Mouse (Mus musculus): ENCODE data around the gene 2610001J05Rik. TPM values are rescaled to one million over a fixed set of nuclear protein-coding genes. Genes with fewer than 3 reads are reported as not detected.

Gene 2610001J05Rik
- polyA plus RNA-seq (2012; ENCODE audit: insufficient read depth, low replicate concordance): 41.8 TPM in 1 of 2 replicates, not detected in the other

DNA sequence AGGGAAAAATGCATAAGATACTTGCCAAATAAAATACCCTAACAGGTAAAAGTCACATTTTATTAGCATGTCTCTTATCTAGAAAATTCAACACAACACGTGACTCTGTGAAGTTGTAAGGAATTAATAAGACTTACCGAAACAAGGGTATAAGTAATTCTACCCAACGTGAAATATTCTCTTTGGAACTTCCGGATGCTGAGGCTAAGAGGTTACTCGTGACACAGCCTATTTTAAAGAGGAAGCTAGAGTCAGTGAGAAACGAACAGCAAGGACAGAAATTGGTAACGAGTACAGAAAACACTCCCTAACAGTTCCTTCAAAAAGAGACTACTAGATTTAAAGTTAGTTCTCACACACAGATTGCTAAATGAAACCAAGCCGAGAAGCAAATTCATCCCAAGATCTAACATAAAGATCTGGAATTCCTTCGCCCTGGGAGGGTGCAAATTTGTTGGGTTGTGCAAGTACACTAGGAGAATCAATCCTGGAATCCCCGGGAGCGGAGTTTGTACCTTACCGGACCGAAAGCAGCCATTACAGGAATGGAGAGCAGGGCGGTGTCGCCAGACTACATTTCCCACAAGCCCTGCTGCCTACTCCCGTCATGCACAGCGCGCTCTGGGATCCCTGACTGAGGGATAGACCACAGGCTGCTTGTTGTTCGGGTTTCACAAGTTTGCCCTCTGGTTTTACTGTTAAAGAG, at the start of gene 2610001J05Rik:
Gene 2610001J05Rik, minus strand, starts transcription at position 600 of the 706 bp plus-strand sequence.
- H3K27me3 ChIP-seq (replicated peaks): no peaks in the 10 kb centered on the region
- H3K36me3 ChIP-seq (replicated peaks; ENCODE audit: low read length): peaks cover 27% of the 10 kb centered on the region
- H3K4me3 ChIP-seq (replicated peaks): peak within 1 kb of the TSS; percentile 93
- H3K9me3 ChIP-seq: no peaks in the 10 kb centered on the region
- peaks cover 19% of the 10 kb centered on the region for H3K4me1 ChIP-seq
- TF ChIP-seq GATA1 (IDR thresholded peaks at IDR 0.05; ENCODE audit: borderline replicate concordance, low read length) (no peak), FLI1 (IDR thresholded peaks at IDR 0.05; ENCODE audit: low read length) (no peak)

DNA sequence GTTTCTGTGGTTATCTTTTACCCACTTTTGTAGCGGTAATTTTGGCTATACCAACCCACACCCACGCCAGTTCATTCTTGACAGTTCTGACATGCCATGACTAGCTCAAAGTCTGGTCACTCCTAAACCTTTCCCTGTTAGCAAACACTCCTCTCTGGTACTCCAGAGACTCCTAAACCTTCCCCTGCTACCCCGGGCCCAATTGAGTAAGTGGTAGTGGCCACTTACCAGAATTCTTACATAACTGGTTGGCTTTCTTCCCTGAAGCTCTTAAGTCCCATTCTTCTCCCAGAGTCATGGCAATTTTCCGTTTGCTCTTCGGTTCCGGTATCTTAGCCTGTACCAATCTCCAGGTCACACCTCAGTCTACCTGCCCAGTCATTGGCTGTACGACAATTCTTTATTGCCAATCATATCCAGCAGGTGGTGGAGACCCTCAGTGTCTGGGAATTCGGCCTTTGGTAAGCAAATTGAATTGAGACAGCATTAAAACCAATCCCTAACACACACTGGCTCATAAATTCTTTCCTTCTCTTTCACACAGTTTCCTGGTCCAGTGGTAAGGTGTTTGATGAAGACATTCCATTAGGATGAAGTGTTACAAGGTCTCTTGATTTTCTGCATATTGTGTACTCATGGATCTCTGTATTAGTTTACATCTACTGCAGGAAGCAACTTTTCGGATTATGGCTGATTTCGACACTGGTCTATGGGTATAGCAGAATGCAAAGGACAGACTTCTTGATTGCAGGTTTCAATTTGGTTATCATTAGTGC, 38.6 kb upstream of the 2610001J05Rik start:
- no peak overlapping the region for H3K4me3 ChIP-seq (replicated peaks)
- no peaks in the 10 kb centered on the region for H3K27me3 ChIP-seq (replicated peaks)
- no peaks in the 10 kb centered on the region for H3K9me3 ChIP-seq
- no peaks in the 10 kb centered on the region for H3K4me1 ChIP-seq
- TF ChIP-seq GATA1 (IDR thresholded peaks at IDR 0.05; ENCODE audit: borderline replicate concordance, low read length): no peak
- H3K36me3 ChIP-seq (replicated peaks; ENCODE audit: low read length): no peaks in the 10 kb centered on the region

DNA sequence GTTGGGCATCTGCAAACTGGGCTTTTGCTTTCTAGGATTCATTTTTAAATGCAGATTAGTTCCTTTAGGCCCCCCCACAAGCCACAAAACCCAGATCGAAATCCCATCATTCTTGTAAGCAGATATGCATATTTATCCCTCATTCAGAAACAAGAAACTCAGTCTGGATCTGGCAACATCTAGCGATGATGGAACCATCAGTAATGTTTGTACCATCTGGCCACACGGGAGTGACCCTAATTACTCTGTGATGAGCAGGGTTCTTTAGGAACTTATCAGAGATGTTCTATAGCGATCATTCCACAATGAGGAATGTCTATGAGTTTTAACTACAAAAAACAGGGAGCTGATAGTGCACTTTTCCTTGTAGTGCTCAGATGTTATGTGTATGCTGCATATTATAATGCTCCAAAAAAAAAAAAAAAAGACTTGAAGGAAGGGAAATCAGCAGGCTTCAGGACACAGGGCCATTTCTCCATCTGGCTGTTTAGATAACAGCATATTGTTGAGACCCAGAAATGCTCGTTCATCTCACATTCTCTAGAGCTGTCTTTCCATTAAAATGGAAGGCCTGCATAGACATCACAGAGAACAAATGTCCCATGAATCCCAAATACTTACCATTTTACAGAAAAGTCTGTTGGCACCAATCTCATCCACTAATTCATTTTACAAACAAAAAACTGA, 31.8 kb upstream of the 2610001J05Rik start:
- H3K27me3 ChIP-seq (replicated peaks): no peaks in the 10 kb centered on the region
- H3K4me1 ChIP-seq: no peaks in the 10 kb centered on the region; the same call in 1 of the 2 replicates
- H3K9me3 ChIP-seq: no peaks in the 10 kb centered on the region
- no peak for TF ChIP-seq FLI1 (IDR thresholded peaks at IDR 0.05; ENCODE audit: low read length)
- TF ChIP-seq GATA1 (IDR thresholded peaks at IDR 0.05; ENCODE audit: borderline replicate concordance, low read length): no peak
- no peak overlapping the region for H3K4me3 ChIP-seq (replicated peaks)
- H3K36me3 ChIP-seq (replicated peaks; ENCODE audit: low read length): no peaks in the 10 kb centered on the region

DNA sequence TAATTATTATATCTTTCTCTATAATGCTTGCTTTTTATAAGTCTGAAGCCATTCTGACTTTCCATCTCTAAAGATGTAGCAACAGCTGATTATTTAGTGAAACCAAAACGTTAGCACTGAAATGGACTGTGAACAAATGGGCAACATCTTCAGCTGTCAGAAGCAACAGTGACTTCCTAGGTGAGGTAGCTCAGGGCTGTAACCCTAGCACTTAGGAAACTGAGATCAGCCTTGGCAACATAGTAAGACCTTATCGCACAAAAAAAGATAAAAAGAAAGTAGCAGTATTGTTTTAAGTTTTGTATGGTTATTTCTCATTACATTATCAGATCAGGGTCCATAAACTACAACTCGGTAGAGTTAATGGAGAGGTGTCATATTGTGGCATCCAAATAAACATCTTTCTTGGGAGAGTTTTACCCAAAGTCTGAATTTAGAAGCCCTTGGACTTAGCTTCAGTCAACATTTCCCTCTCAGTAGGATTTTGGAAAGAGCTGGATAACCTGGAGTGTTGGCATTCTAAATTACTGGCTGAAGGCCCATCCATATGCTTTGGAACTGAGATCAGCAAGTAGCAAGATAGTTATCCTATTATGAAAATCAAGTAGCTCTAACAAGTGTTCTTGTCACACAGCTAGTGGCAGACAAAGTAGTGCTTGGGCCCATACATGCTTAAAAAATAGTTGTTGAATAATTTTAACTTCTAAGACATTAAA, 13.7 kb upstream of the 2610001J05Rik start:
- H3K4me3 ChIP-seq (replicated peaks): no peak overlapping the region
- H3K4me1 ChIP-seq: no peaks in the 10 kb centered on the region
- no peaks in the 10 kb centered on the region for H3K9me3 ChIP-seq
- H3K36me3 ChIP-seq (replicated peaks; ENCODE audit: low read length): peaks cover 6% of the 10 kb centered on the region
- TF ChIP-seq FLI1 (IDR thresholded peaks at IDR 0.05; ENCODE audit: low read length): no peak
- TF ChIP-seq GATA1 (IDR thresholded peaks at IDR 0.05; ENCODE audit: borderline replicate concordance, low read length): no peak
- H3K27me3 ChIP-seq (replicated peaks): no peaks in the 10 kb centered on the region

DNA sequence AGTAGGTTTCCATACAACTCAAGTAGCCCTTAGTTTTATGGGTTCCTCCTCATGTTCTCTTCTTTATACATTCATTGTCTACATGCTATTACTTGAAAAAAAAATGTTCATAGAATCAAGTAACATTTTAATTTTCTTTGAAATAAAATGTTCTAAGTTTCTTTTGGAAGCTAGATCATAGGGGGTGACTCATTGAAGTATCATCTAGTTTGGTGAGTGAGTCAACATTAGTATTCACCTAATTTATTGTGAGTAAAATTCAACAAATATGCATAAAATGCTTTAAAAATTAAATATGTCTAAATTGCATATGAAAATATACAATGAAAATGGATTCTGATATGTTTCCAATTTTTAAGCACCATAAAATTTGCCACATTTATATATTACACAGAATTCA, 11.6 kb upstream of the 2610001J05Rik start:
- no peaks in the 10 kb centered on the region for H3K9me3 ChIP-seq
- H3K4me3 ChIP-seq (replicated peaks): no peak overlapping the region
- no peak for TF ChIP-seq GATA1 (IDR thresholded peaks at IDR 0.05; ENCODE audit: borderline replicate concordance, low read length)
- no peak for TF ChIP-seq FLI1 (IDR thresholded peaks at IDR 0.05; ENCODE audit: low read length)
- H3K27me3 ChIP-seq (replicated peaks): no peaks in the 10 kb centered on the region
- H3K4me1 ChIP-seq: peaks cover 5% of the 10 kb centered on the region
- H3K36me3 ChIP-seq (replicated peaks; ENCODE audit: low read length): peaks cover 6% of the 10 kb centered on the region

DNA sequence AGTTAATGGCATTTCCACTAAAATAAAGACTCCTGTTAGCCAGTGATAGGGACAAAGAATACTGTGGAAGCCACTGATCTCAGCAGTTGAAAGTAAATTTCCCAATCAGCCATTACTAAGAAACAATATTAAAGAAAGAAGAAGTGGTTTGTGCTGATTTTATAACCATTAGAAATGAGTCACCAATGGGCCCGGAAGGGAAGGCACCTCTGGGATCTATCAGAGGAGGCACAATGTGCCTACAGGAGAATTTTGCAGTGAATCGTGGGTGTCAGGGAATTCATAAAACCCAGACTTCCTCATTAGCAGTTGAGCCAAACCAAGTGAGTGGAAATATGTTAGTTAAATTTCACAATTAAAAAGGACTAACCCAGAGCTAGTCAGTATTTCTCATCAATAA, 2.6 kb upstream of the 2610001J05Rik start:
- no peak for TF ChIP-seq GATA1 (IDR thresholded peaks at IDR 0.05; ENCODE audit: borderline replicate concordance, low read length)
- no peak for TF ChIP-seq FLI1 (IDR thresholded peaks at IDR 0.05; ENCODE audit: low read length)

DNA sequence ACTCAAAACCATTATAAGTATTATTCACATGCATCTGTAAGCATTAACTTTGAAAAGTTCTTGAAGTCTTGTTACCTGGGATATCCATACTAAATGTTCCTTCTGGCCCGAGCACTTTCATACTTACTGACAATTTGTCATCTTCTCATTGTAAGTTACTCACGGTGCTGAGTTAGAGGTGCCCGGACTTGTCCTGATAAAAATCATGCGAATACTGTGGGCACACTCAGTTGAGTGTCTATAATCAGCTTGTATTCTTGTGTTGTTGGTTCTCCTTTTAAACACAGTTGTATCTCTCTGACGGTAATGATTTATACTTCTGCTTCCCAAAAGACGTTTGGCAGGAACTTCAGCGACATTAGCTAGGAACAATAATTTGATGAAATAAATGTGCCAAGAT, 758 bp upstream of the 2610001J05Rik start:
- H3K4me3 ChIP-seq (replicated peaks): peak overlapping the region; percentile 93
- peaks cover 19% of the 10 kb centered on the region for H3K4me1 ChIP-seq
- TF ChIP-seq GATA1 (IDR thresholded peaks at IDR 0.05; ENCODE audit: borderline replicate concordance, low read length) (no peak), FLI1 (IDR thresholded peaks at IDR 0.05; ENCODE audit: low read length) (no peak)

More for the DNA sequence above, 2.6 kb upstream of the 2610001J05Rik start:
- Histone ChIP-seq H3K9me3 (no peaks in the 10 kb centered on the region), H3K27me3 (replicated peaks) (no peaks in the 10 kb centered on the region), H3K36me3 (replicated peaks; ENCODE audit: low read length) (peaks cover 13% of the 10 kb centered on the region), H3K4me3 (replicated peaks) (no peak overlapping the region), H3K4me1 (peaks cover 19% of the 10 kb centered on the region)

DNA sequence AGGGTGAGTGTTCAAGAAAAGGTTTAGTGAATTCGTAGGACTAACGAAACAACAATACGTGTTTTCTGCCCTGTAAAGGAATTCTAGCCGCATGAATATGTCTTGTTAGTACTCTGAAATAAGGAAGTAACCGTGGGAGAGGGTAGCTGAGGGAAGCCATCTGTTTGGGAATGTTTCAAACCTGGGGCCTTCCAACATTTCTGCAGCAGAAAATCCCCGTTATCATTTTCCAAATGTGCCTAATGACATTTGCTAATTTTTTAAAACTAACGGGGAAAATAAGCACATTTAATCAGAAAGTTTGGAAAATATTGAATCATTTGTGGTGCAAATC, 274 bp upstream of the 2610001J05Rik start:
- no peaks in the 10 kb centered on the region for H3K9me3 ChIP-seq
- peaks cover 27% of the 10 kb centered on the region for H3K36me3 ChIP-seq (replicated peaks; ENCODE audit: low read length)
- H3K4me3 ChIP-seq (replicated peaks): peak overlapping the region; percentile 93
- no peaks in the 10 kb centered on the region for H3K27me3 ChIP-seq (replicated peaks)
- H3K4me1 ChIP-seq: peaks cover 19% of the 10 kb centered on the region
- TF ChIP-seq GATA1 (IDR thresholded peaks at IDR 0.05; ENCODE audit: borderline replicate concordance, low read length): no peak
- TF ChIP-seq FLI1 (IDR thresholded peaks at IDR 0.05; ENCODE audit: low read length): no peak

More for the DNA sequence above, 758 bp upstream of the 2610001J05Rik start:
- no peaks in the 10 kb centered on the region for H3K9me3 ChIP-seq
- H3K36me3 ChIP-seq (replicated peaks; ENCODE audit: low read length): peaks cover 27% of the 10 kb centered on the region
- no peaks in the 10 kb centered on the region for H3K27me3 ChIP-seq (replicated peaks)

DNA sequence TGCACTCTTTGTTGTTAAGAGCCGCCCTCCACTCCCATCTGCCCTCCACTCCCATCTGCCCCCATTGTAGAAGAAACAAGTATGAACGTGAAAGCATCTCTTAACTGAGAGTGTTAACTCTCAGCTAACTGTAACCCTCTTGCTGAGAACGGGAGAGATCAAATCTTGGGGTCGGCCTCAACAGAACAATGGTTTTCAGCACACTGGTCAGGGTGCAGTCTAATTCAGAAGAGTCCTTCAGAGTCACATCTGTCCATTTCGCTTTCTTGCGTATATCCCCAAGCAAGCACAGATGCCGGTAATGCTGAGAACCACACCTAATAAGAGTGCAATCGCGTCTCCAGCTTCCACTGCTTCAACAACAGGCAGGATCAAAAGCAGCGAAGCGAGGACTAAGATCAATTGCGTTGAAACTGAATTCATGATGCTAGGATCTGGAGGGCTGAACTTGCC, 1.0 kb downstream of the 2610001J05Rik start:
- TF ChIP-seq GATA1 (IDR thresholded peaks at IDR 0.05; ENCODE audit: borderline replicate concordance, low read length) (no peak), FLI1 (IDR thresholded peaks at IDR 0.05; ENCODE audit: low read length) (no peak)
- Histone ChIP-seq H3K9me3 (no peaks in the 10 kb centered on the region), H3K4me3 (replicated peaks) (peak overlapping the region; percentile 93), H3K27me3 (replicated peaks) (no peaks in the 10 kb centered on the region), H3K36me3 (replicated peaks; ENCODE audit: low read length) (peaks cover 27% of the 10 kb centered on the region), H3K4me1 (peaks cover 19% of the 10 kb centered on the region)
